Mouse (Mus musculus): ENCODE data around the gene Stk35. TPM values are rescaled to one million over a fixed set of nuclear protein-coding genes. Genes with fewer than 3 reads are reported as not detected.
"Not testable (repeated sequence)": the region's sequence is repeated elsewhere in the genome, so short reads cannot be mapped to it uniquely, and the experiment has no call there.

The Stk35 gene
- total RNA-seq, 2 experiments from 2014 or later, result 28.0 to 33.5 TPM

- not testable (repeated sequence) for DNase-seq (ENCODE audit: low spot score in 2 of 2); H3K4me3 ChIP-seq; H3K27ac ChIP-seq
- TF ChIP-seq CTCF (conservative IDR thresholded peaks at IDR 0.05), result peak; percentile 29; the same call in 1 of the 2 replicates
These were observed 48.8 kb downstream of the Stk35 start for GRCm38 (mm10) chr2:129849078-129849477.

GRCm38 (mm10) chr2:129851512-129851911, 51.2 kb downstream of the Stk35 start:
- DNase-seq (ENCODE audit: low spot score in 2 of 2), result no peak
- Histone ChIP-seq H3K4me3 (no peak overlapping the region), H3K27ac (no peak overlapping the region)

GRCm38 (mm10) chr2:129863256-129863655, 62.9 kb downstream of the Stk35 start:
- no peak for TF ChIP-seq CTCF (conservative IDR thresholded peaks at IDR 0.05)
- no peak for DNase-seq (ENCODE audit: low spot score in 2 of 2)
- H3K4me3 ChIP-seq, result no peak overlapping the region
- no peak overlapping the region for H3K27ac ChIP-seq

More at GRCm38 (mm10) chr2:129851512-129851911, 51.2 kb downstream of the Stk35 start:
- TF ChIP-seq CTCF (conservative IDR thresholded peaks at IDR 0.05), result no peak

- DNase-seq (ENCODE audit: low spot score in 2 of 2), result no peak
- no peak for TF ChIP-seq CTCF (conservative IDR thresholded peaks at IDR 0.05)
- no peak overlapping the region for H3K27ac ChIP-seq
These were observed 64.6 kb downstream of the Stk35 start for GRCm38 (mm10) chr2:129864958-129865357.

GRCm38 (mm10) chr2:129869151-129869550, 68.8 kb downstream of the Stk35 start:
- Histone ChIP-seq H3K4me3 (no peak overlapping the region), H3K27ac (no peak overlapping the region)
- DNase-seq (ENCODE audit: low spot score in 2 of 2), result no peak
- TF ChIP-seq CTCF (conservative IDR thresholded peaks at IDR 0.05), result no peak

More at GRCm38 (mm10) chr2:129864958-129865357, 64.6 kb downstream of the Stk35 start:
- no peak overlapping the region for H3K4me3 ChIP-seq

GRCm38 (mm10) chr2:129871246-129871645, 70.9 kb downstream of the Stk35 start:
- no peak for DNase-seq (ENCODE audit: low spot score in 2 of 2)
- TF ChIP-seq CTCF (conservative IDR thresholded peaks at IDR 0.05), result no peak
- no peak overlapping the region for H3K4me3 ChIP-seq
- no peak overlapping the region for H3K27ac ChIP-seq

- H3K27ac ChIP-seq, result no peak overlapping the region
- no peak for DNase-seq (ENCODE audit: low spot score in 2 of 2)
- no peak overlapping the region for H3K4me3 ChIP-seq
- no peak for TF ChIP-seq CTCF (conservative IDR thresholded peaks at IDR 0.05)
These were observed 71.8 kb downstream of the Stk35 start for GRCm38 (mm10) chr2:129872071-129872470.

- peak; percentile 75 to 93 for DNase-seq (ENCODE audit: low spot score in 2 of 2)
- no peak overlapping the region for H3K4me3 ChIP-seq
- peak; percentile 90 for TF ChIP-seq CTCF (conservative IDR thresholded peaks at IDR 0.05)
- H3K27ac ChIP-seq, result no peak overlapping the region
These were observed 73.2 kb downstream of the Stk35 start for GRCm38 (mm10) chr2:129873489-129873888.

- Histone ChIP-seq H3K4me3 (no peak overlapping the region), H3K27ac (no peak overlapping the region)
- no peak for DNase-seq (ENCODE audit: low spot score in 2 of 2)
- TF ChIP-seq CTCF (conservative IDR thresholded peaks at IDR 0.05), result no peak
These were observed 73.8 kb downstream of the Stk35 start for GRCm38 (mm10) chr2:129874084-129874483.

- Histone ChIP-seq H3K27ac (no peak overlapping the region), H3K4me3 (no peak overlapping the region)
- no peak for TF ChIP-seq CTCF (conservative IDR thresholded peaks at IDR 0.05)
- no peak for DNase-seq (ENCODE audit: low spot score in 2 of 2)
These were observed 74.3 kb downstream of the Stk35 start for GRCm38 (mm10) chr2:129874509-129875095.

- DNase-seq (ENCODE audit: low spot score in 2 of 2), result peak; percentile 41 to 46
- Histone ChIP-seq H3K4me3 (no peak overlapping the region), H3K27ac (no peak overlapping the region; the same call in 1 of the 2 replicates)
- TF ChIP-seq CTCF (conservative IDR thresholded peaks at IDR 0.05), result no peak
These were observed 76.6 kb downstream of the Stk35 start for GRCm38 (mm10) chr2:129876935-129877334.

GRCm38 (mm10) chr2:129879817-129880216, 79.5 kb downstream of the Stk35 start:
- H3K4me3 ChIP-seq, result no peak overlapping the region
- peak; percentile 66 to 70 for DNase-seq (ENCODE audit: low spot score in 2 of 2)
- TF ChIP-seq CTCF (conservative IDR thresholded peaks at IDR 0.05), result peak; percentile 89

GRCm38 (mm10) chr2:129880226-129880625, 79.9 kb downstream of the Stk35 start:
- TF ChIP-seq CTCF (conservative IDR thresholded peaks at IDR 0.05), result no peak
- no peak for DNase-seq (ENCODE audit: low spot score in 2 of 2)

More at GRCm38 (mm10) chr2:129879817-129880216, 79.5 kb downstream of the Stk35 start:
- no peak overlapping the region for H3K27ac ChIP-seq

GRCm38 (mm10) chr2:129881886-129882285, 81.6 kb downstream of the Stk35 start:
- Histone ChIP-seq H3K27ac (no peak overlapping the region), H3K4me3 (no peak overlapping the region)
- no peak for DNase-seq (ENCODE audit: low spot score in 2 of 2)
- no peak for TF ChIP-seq CTCF (conservative IDR thresholded peaks at IDR 0.05)

More at GRCm38 (mm10) chr2:129880226-129880625, 79.9 kb downstream of the Stk35 start:
- no peak overlapping the region for H3K27ac ChIP-seq
- H3K4me3 ChIP-seq, result no peak overlapping the region

Other genes with a start within 250 kb of the Stk35 start
- gene Sirpa, start 207.7 kb upstream of the Stk35 start, total RNA-seq (2021), result 100 to 1,000 TPM; 279 to 289 TPM
- gene Pdyn, start 100.7 kb upstream of the Stk35 start, total RNA-seq (2021), result 10 to 100 TPM; 12.0 to 16.9 TPM
- gene Tgm3, start 211.8 kb downstream of the Stk35 start, total RNA-seq (2021), result under 1 TPM; 0.20 to 0.23 TPM

Data from layer of hippocampus, adult 2 months (tissue).